Mouse (Mus musculus): ENCODE measurements around the gene Pla2g12b.

GRCm38 (mm10) chr10:59425369-59425768 is 21.9 kb downstream of the Pla2g12b start:
- no peak for TF ChIP-seq CTCF (IDR thresholded peaks at IDR 0.05; ENCODE audit: control insufficient read depth, insufficient read depth, insufficient replicate concordance, low read depth, low read length)
- no peak for TF ChIP-seq POLR2A (IDR thresholded peaks at IDR 0.05; ENCODE audit: control insufficient read depth, low read depth, low read length)

Data from testis, adult 2 months (tissue).